Mouse (Mus musculus) bone marrow, adult 2 months (tissue): ENCODE results near the gene Agxt2.

ENCODE experiments used
- CTCF ChIP-seq: fragments of 200-500 bp; IDR thresholded peaks from 2 replicates; pipeline ENCODE4 v1.5.1; 2011; ENCODE audit warnings: low read length, control low read depth; ENCODE audit not compliant: control insufficient read depth, insufficient read depth
- POLR2A ChIP-seq: fragments of 200-500 bp; IDR thresholded peaks from 2 replicates; pipeline ENCODE4 v1.6.1; 2011; ENCODE audit warnings: low read depth, mild to moderate bottlenecking, control low read depth, low read length, borderline replicate concordance; ENCODE audit not compliant: control insufficient read depth

GRCm38 (mm10) chr15:10426545-10427266, 68.4 kb downstream of the Agxt2 start:
- no peak for TF ChIP-seq POLR2A
- no peak for TF ChIP-seq CTCF
